ENCODE assay signal across 24 mouse cellular contexts in genomic region chr12:109432475-109433130, GRCm38 (mm10). TPM values are rescaled to one million over a fixed set of nuclear protein-coding genes. Genes with fewer than 3 reads are reported as not detected.
"Had no signal": no experiment of that assay in that cellular context is flagged by ENCODE, and none has a peak within 500 bp of the region (broad histone marks: within the 10 kb centered on the region; RNA-seq: fewer than 3 reads in every experiment).

No protein-coding gene starts in this region.

- ATAC-seq: liver, postnatal 0 days; midbrain, embryonic 13.5 days; midbrain, embryonic 16.5 days had no signal

- H3K9ac ChIP-seq: liver, embryonic 14.5 days; liver, postnatal 0 days; lung, embryonic 15.5 days; midbrain, embryonic 13.5 days; neural tube, embryonic 13.5 days had no signal

- DNase-seq: kidney, adult 11 months; kidney, adult 8-10 months; kidney, postnatal 25 days; layer of hippocampus, adult 9-11 months; liver, postnatal 0 days; lung, postnatal 10 days; lung, postnatal 36 days; retina, postnatal 1 day; right cerebral cortex, postnatal 25 days; thymus, adult 2 months; thymus, postnatal 14 days; thymus, postnatal 4 days had no signal

- H3K36me3 ChIP-seq: lung, embryonic 15.5 days; midbrain, embryonic 10.5 days; midbrain, embryonic 13.5 days; neural tube, embryonic 13.5 days had no signal

- H3K27ac ChIP-seq: kidney, postnatal 0 days; layer of hippocampus, adult 2 months; liver, embryonic 14.5 days; lung, embryonic 15.5 days; midbrain, embryonic 10.5 days; midbrain, embryonic 13.5 days; neural tube, embryonic 13.5 days; stomach, postnatal 0 days had no signal

- H3K4me2 ChIP-seq: liver, embryonic 11.5 days; lung, embryonic 15.5 days; midbrain, embryonic 13.5 days; neural tube, embryonic 13.5 days had no signal

- H3K4me3 ChIP-seq: layer of hippocampus, adult 2 months; lung, embryonic 15.5 days; megakaryocyte, embryonic 14.5 days; midbrain, embryonic 10.5 days; midbrain, embryonic 13.5 days; myocyte; neural tube, embryonic 13.5 days had no signal

- H3K27me3 ChIP-seq: lung, embryonic 15.5 days had no signal

- H3K9me3 ChIP-seq: lung, embryonic 15.5 days; megakaryocyte, embryonic 14.5 days; midbrain, embryonic 10.5 days; midbrain, embryonic 13.5 days; neural tube, embryonic 13.5 days had no signal

RNA-seq across cellular contexts. Expression of gene Dlk1, which starts 20.0 kb away (rescaled TPM):
- polyA plus RNA-seq: myocyte had no signal
